Mouse (Mus musculus) gastrocnemius, postnatal 25 days (tissue): ENCODE measurements around the gene Camta2. TPM values are rescaled to one million over a fixed set of nuclear protein-coding genes. Genes with fewer than 3 reads are reported as not detected.
A peak's percentile ranks its signal among the peaks of the same experiment; 100 is the strongest.

ENCODE experiments used
- DNase-seq: peaks from one replicate; pipeline ENCODE4 v3.0.0; 2022
- total RNA-seq, 2 experiments: library from RNA; stranded (reverse); gene quantifications; 1 replicate in 1 of 2; 2 replicates in 1 of 2; pipeline ENCODE4 v1.2.3; 2021

Camta2 gene
- total RNA-seq, 2 experiments from 2014 or later: 36.9 to 37.3 TPM

- DNase-seq: no peak
These were observed 23.2 kb downstream of the Camta2 start for GRCm38 (mm10) chr11:70664741-70665140.

DNA sequence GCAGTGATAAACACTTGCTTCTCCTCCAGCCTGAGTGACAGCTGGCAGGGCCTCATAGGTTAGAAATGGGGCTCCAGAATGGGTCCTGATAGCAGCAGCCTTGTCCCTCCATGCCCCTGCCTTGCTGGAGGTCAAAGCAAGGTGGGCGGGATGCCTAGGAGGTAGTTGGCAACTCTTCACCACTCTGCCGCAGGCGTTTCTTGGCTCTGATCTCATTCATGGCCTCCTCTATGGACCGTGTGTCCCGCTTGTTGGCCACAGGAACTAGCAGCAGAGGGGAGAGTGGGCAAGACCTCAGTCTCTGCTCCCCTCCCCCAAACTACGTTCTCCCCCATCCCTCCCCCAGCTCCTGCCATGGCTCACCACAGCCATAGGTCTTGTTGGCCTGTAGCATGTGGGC lies 23.9 kb downstream of the Camta2 start:
- DNase-seq: peak; percentile 64

DNA sequence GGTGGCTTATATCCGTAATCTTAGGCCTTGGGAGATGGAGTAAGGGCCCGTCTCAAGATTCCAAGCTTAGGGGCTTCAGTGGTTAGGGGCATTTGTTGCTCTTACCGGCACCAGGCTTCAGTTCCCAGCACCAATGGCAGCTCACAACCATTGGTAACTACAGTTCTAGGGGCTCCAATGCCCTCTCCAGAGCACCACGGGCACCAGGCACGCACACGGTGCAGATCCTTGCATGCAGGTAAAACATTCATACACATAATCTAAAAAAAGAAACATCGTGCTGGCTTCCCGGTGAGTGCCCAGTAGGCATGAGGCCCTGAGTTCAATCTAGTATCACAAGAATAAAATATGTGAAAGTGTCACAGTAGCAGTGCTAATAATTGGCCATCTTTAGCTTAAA lies 24.8 kb downstream of the Camta2 start:
- DNase-seq: no peak

GRCm38 (mm10) chr11:70660571-70660970 lies 27.3 kb downstream of the Camta2 start:
- no peak for DNase-seq

DNA sequence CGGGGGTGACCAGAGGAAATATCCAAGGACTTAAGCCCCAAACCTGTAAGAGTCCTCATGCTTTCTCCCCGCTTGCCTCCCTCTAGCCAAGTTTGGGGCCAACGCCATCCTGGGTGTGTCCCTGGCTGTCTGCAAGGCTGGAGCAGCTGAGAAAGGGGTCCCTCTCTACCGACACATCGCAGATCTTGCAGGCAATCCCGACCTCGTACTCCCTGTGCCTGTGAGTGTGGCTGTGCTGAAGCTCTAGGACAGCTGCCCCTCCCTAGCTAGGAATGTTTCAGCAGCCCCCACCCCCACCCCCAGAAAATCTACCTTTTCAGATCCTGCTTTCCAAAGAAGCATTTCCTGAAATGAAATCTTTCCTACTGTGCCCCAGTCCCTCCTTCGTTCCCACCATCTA lies 29.0 kb downstream of the Camta2 start:
- DNase-seq: no peak

- DNase-seq: no peak
These were observed 29.4 kb downstream of the Camta2 start for GRCm38 (mm10) chr11:70658521-70658920.

DNA sequence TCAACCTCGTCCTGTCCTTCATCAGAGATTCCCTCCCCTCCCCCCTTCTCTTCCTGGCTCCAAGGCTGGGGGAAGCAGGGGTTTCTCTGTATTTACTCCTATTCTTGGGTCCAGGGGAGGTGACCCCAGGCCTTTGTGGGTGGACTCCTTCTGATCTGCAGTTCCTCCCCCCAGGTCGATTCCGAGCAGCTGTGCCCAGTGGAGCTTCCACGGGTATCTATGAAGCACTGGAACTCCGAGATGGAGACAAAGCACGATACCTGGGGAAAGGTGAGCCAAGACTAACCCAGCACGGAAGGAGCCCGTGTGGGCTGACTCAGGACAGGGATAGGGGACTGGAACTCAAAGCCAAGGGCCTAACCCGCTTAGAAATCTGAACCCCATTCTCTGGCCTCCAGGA lies 29.9 kb downstream of the Camta2 start:
- DNase-seq: no peak

- peak; percentile 57 for DNase-seq
These were observed 30.3 kb downstream of the Camta2 start for GRCm38 (mm10) chr11:70657573-70657972.

GRCm38 (mm10) chr11:70656964-70657363 lies 30.9 kb downstream of the Camta2 start, which contains the start of gene Eno3:
TSS of gene Eno3 (plus strand) at chr11:70657202.
- DNase-seq: peak; percentile 79

- DNase-seq: peak; percentile 86
These were observed 31.4 kb downstream of the Camta2 start for GRCm38 (mm10) chr11:70656456-70656927.

DNA sequence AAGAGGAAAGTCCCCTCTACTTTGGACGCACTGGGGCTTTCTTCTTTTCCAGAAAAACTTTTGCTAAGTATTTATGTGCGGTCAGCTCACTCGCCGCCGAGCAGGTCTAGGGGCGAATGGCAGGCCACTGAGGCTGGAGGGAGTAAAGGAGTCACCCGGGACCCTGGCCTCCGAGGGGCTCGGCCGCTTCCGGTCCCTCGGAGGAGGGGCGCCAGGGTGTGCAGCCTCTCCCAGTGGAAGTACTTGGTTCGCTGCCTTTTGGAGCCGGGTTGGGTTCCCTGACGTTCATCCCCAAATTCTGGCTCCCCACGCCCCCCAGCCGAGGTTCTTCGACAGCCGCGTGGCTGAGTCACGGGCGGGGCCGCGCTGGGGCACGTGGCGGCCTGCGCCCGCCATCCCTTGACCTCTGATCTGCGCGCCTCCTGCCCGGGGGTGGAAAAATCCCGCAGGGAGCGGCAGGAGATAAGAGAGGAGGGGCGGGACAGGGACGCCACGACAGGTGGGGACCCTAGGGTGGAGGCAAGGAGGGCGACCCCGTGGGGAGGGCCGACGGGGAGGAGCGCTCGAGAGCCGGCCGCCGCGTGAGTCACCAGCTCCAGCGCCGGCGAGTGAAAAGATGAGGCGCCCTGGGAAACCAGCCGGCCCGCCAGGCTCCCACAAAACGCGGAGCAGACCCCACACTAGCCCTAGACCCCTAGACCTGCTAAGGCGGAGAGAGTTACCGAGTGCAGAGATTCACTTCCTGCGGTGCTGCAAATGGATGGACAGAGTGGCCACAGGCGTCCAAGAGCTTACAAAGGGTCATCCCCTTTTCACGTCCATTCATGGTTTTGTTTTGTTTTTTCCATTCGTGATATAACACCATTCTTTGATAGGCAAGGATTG lies 32.1 kb downstream of the Camta2 start:
- DNase-seq: peak; percentile 79

GRCm38 (mm10) chr11:70654923-70655570 lies 32.9 kb downstream of the Camta2 start:
- DNase-seq: peak; percentile 91

DNA sequence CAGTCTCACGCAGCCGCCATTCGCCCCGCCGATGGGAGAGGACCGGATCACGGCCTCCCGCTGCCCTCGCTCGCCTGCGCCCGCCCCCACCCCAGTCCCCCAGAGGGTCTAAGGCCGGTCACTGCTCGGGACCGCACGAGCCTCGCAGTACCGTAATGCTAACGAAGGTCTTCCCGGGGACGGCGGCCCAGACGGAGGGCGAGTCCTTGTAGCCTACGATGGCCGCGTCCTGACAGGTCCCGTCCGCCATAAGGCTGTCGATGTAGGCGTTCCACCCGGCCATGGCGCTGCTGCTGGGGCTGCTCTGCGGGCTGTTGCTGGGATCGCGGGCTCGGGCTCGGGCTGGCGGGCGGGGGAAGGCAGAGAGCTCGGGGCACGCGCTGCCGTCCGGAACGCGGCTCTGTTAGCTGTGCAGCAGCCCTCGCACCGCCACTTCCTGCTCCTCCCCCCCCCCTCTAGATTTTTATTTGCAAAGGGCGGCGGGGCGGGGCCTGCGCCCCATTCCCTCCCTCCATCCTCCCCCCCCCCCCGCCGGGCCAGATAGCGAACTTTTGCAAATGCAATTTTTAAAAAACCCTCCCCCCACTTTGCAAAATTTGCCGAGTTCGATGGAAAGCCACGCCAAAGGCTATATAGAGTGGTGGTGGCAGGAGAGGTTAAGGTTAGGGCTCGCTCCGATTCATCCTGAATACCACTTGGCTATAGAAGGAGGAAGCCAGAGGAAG lies 33.5 kb downstream of the Camta2 start, which contains the start of gene Pfn1:
TSS of gene Pfn1 (minus strand) at position 447 of the 725 bp plus-strand sequence.
- peak; percentile 85 for DNase-seq

- DNase-seq: peak; percentile 72
These were observed 34.3 kb downstream of the Camta2 start for GRCm38 (mm10) chr11:70653345-70654197.

DNA sequence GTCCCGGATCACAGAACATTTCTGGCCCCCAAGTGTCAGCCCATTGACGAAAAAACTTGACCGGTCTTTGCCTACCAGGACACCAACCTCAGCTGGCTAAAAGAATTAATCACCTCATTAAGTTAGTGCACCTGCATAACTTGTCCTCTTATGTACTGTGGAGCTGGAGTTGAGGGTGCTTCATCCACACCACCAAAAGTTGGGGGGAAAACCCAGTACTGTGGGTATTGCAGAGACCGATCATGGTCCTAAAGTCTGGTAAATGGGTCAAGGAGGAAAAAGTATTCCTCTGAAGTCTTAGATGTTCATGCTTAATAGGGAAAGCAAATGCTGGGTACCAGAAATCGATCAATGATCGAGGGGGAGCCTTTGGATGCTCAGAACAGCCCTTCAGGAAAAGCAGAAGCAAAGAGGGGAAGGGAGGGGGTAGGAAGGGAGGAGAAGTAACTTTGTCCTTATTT lies 35.0 kb downstream of the Camta2 start:
- no peak for DNase-seq

GRCm38 (mm10) chr11:70652029-70652883 lies 35.6 kb downstream of the Camta2 start:
- peak; percentile 29 for DNase-seq

GRCm38 (mm10) chr11:70651391-70651790 lies 36.5 kb downstream of the Camta2 start:
- no peak for DNase-seq

- DNase-seq: no peak
These were observed 37.4 kb downstream of the Camta2 start for GRCm38 (mm10) chr11:70650322-70651175.

DNA sequence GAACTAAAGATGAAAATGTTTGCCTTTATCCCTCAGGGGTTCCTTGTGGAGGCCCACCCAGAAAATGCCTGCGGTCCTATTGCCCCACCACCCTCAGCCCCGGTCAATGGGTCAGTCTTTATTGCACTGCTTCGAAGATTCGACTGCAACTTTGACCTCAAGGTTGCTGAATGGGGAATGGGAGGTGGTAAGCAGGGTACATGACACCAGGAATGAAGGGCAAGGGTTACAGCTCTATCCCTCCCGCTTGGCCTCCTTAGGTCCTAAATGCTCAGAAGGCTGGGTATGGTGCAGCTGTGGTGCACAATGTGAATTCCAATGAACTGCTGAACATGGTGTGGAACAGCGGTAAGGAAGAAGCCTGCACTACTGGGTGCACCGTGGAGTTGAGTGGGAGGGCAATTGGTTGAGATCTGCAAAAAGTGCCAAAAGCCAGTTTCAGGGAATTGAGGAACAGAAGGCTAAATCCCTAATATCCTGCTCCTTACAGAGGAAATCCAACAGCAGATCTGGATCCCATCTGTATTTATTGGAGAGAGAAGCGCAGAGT lies 38.6 kb downstream of the Camta2 start:
- no peak for DNase-seq
